9 mouse cellular contexts compared by ENCODE assay signal in the genomic region with DNA sequence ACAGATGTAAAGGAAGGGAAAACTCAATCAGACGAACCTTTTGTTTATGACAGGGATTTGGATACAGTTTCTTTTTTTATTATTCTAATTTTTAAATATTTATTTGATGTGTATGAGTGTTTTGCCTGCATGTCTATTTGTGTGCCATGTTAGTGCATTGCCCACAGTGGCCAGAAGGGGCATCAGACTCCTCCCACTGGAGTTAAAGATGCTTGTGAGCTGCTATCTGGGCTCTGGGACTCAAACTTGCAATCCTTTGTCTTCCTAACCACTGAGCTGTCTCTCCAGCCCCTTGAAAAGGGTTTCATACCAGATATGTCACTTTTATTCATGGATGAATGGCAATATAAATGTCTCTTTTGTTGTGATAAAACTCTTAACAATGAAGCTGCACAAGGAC.
DNase-seq lines count a peak whose midpoint lies in the region; ATAC-seq and TF ChIP-seq lines count a peak whose summit lies in the region.
"Had no signal": no experiment of that assay in that cellular context is flagged by ENCODE, and none has a peak within 500 bp of the region (broad histone marks: within the 10 kb centered on the region; RNA-seq: fewer than 3 reads in every experiment).

No protein-coding gene starts in this region.

- no peak overlapping the region for H3K4me2 ChIP-seq in stomach, postnatal 0 days (replicated peaks; ENCODE audit: low read depth)
- H3K4me2 ChIP-seq: limb, embryonic 13.5 days had no signal

- H3K9ac ChIP-seq in stomach, postnatal 0 days (ENCODE audit: low read length): no peak overlapping the region
- H3K9ac ChIP-seq: limb, embryonic 13.5 days had no signal

- no peaks in the 10 kb centered on the region for H3K27me3 ChIP-seq in limb, embryonic 10.5 days (ENCODE audit: low read depth, poor library complexity, severe bottlenecking)
- H3K27me3 ChIP-seq in stomach, postnatal 0 days (ENCODE audit: control insufficient read depth, insufficient read depth, low read length): no peaks in the 10 kb centered on the region
- H3K27me3 ChIP-seq: limb, embryonic 13.5 days had no signal

- peak; percentile 17 for DNase-seq in gastrocnemius, postnatal 10 days
- no peak for DNase-seq in gastrocnemius, postnatal 14 days
- DNase-seq in 416B (ENCODE audit: low read depth) (peak; percentile 46), ZHBTc4 (ENCODE audit: low read depth, low spot score) (peak; percentile 65)
- DNase-seq in limb, embryonic 10.5 days (ENCODE audit: low spot score): peak; percentile 42
- DNase-seq in stomach, postnatal 0 days (ENCODE audit: low spot score): no peak
- no peak for DNase-seq in heart, adult 9 months (ENCODE audit: low spot score in 2 of 2)
- no peak for DNase-seq in urinary bladder, adult 2 months (ENCODE audit: low spot score)

- H3K4me3 ChIP-seq in limb, embryonic 10.5 days: no peak overlapping the region
- H3K4me3 ChIP-seq in stomach, postnatal 0 days (ENCODE audit: low read depth, low read length): no peak overlapping the region
- H3K4me3 ChIP-seq: limb, embryonic 13.5 days had no signal

- TF ChIP-seq EP300 in stomach, postnatal 0 days (optimal IDR thresholded peaks at IDR 0.05): no peak

- intact Hi-C loops in gastrocnemius, postnatal 14 days (cut with DNase I; ENCODE audit: low total_unique reads): loop anchor here (5.0 kb wide), 1 partner anchor 780 kb away; no protein-coding TSS in a partner anchor

- H3K9me3 ChIP-seq in limb, embryonic 10.5 days (replicated peaks): no peaks in the 10 kb centered on the region
- H3K9me3 ChIP-seq in stomach, postnatal 0 days (ENCODE audit: control insufficient read depth, low read length): no peaks in the 10 kb centered on the region

- ATAC-seq in stomach, postnatal 0 days (ENCODE audit: low FRiP score, low TSS enrichment): no peak

- no peaks in the 10 kb centered on the region for H3K36me3 ChIP-seq in limb, embryonic 10.5 days
- H3K36me3 ChIP-seq in stomach, postnatal 0 days (ENCODE audit: control insufficient read depth, insufficient read depth, low read length): no peaks in the 10 kb centered on the region
- H3K36me3 ChIP-seq: limb, embryonic 13.5 days had no signal

- TF ChIP-seq CTCF in stomach, postnatal 0 days (IDR thresholded peaks at IDR 0.05; ENCODE audit: low read depth): peak; percentile 65

- no peak overlapping the region for H3K27ac ChIP-seq in limb, embryonic 10.5 days
- H3K27ac ChIP-seq in stomach, postnatal 0 days (replicated peaks): no peak overlapping the region
- H3K27ac ChIP-seq: limb, embryonic 13.5 days had no signal

- 69% methylated on average over 1 of the region's 1 CpGs for WGBS in limb, embryonic 10.5 days
- WGBS in stomach, postnatal 0 days: 63% methylated on average over 1 of the region's 1 CpGs

- peaks cover under 1% of the 10 kb centered on the region; the same call in 1 of the 2 replicates for H3K4me1 ChIP-seq in limb, embryonic 10.5 days
- H3K4me1 ChIP-seq in stomach, postnatal 0 days (replicated peaks; ENCODE audit: control insufficient read depth, insufficient read depth): no peaks in the 10 kb centered on the region

Comparison
In these comparisons a context has a peak if more than half of its experiments do, and no peak if none do; other contexts are left out.
1. DNase-seq: peak in gastrocnemius, postnatal 10 days (single experiment), 416B (single experiment), ZHBTc4 (single experiment) and limb, embryonic 10.5 days (single experiment); none in gastrocnemius, postnatal 14 days (single experiment), stomach, postnatal 0 days (single experiment), heart, adult 9 months (0 of 2) and urinary bladder, adult 2 months (single experiment).